Mouse (Mus musculus): Measurements from ENCODE around the gene Rnase12. TPM values are rescaled to one million over a fixed set of nuclear protein-coding genes. Genes with fewer than 3 reads are reported as not detected.

Gene Rnase12
- total and polyA plus RNA-seq, 2 experiments from 2014 or later: not detected

DNA sequence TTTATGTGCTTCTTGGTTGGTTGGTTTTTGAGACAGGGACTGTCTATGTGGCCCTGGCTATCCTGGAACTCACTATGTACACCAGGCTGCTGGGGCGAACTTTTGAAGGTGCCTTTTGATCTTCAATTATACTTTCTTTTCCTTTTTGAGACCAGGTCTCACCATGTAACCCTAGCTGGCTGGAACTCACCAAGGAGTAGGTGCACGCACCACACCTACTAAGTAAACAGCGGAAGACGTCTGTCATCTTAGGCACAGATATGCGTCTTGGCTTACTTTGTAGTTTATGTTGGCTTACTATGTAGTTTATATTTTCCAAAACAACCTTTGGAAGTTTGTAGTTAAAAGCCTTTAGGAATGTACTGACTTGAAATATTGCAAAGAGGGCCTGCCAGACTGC, 11.5 kb upstream of the Rnase12 start:
- TF ChIP-seq CTCF (IDR thresholded peaks at IDR 0.05; ENCODE audit: low read depth): no peak
- no peak for ATAC-seq
- Histone ChIP-seq H3K9me3 (ENCODE audit: low read length) (no peaks in the 10 kb centered on the region), H3K27me3 (ENCODE audit: insufficient read depth, low read length) (no peaks in the 10 kb centered on the region), H3K4me2 (ENCODE audit: low read depth) (no peak overlapping the region), H3K27ac (ENCODE audit: low read depth, low read length) (no peak overlapping the region), H3K36me3 (ENCODE audit: insufficient read depth) (no peaks in the 10 kb centered on the region), H3K9ac (no peak overlapping the region), H3K4me3 (ENCODE audit: low read depth, low read length) (no peak overlapping the region), H3K4me1 (ENCODE audit: insufficient read depth) (no peaks in the 10 kb centered on the region)
- WGBS: 97% methylated on average over 5 of the region's 5 CpGs
- DNase-seq: no peak

DNA sequence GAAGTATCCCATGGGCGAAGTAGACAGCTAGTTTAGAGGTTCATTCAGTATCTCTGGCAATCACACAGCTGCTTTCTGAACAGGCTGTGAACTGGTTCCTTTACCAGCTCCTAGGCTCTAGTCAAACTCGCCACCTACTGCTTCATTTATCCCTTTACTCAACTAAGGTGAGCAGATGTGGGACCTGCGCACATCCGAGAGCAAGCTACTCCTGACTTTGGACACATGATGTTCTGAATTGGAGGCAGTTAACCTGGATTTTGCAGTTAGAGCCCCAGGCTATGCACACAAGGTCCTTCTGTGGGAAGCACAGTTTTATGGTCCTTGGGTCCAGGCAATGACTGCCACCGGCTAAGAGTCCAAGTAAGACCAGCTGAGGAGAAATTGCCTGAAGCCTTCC, 3.3 kb upstream of the Rnase12 start:
- WGBS: 89% methylated on average over 5 of the region's 5 CpGs
- TF ChIP-seq CTCF (IDR thresholded peaks at IDR 0.05; ENCODE audit: low read depth): no peak
- H3K9ac ChIP-seq: no peak overlapping the region
- no peak overlapping the region for H3K27ac ChIP-seq (ENCODE audit: low read depth, low read length)
- H3K27me3 ChIP-seq (ENCODE audit: insufficient read depth, low read length): no peaks in the 10 kb centered on the region; the same call in 1 of the 2 replicates
- H3K4me2 ChIP-seq (ENCODE audit: low read depth): no peak overlapping the region
- H3K4me1 ChIP-seq (ENCODE audit: insufficient read depth): no peaks in the 10 kb centered on the region
- no peak overlapping the region for H3K4me3 ChIP-seq (ENCODE audit: low read depth, low read length)
- H3K36me3 ChIP-seq (ENCODE audit: insufficient read depth): no peaks in the 10 kb centered on the region
- no peaks in the 10 kb centered on the region for H3K9me3 ChIP-seq (ENCODE audit: low read length)
- ATAC-seq (no peak), DNase-seq (no peak)

DNA sequence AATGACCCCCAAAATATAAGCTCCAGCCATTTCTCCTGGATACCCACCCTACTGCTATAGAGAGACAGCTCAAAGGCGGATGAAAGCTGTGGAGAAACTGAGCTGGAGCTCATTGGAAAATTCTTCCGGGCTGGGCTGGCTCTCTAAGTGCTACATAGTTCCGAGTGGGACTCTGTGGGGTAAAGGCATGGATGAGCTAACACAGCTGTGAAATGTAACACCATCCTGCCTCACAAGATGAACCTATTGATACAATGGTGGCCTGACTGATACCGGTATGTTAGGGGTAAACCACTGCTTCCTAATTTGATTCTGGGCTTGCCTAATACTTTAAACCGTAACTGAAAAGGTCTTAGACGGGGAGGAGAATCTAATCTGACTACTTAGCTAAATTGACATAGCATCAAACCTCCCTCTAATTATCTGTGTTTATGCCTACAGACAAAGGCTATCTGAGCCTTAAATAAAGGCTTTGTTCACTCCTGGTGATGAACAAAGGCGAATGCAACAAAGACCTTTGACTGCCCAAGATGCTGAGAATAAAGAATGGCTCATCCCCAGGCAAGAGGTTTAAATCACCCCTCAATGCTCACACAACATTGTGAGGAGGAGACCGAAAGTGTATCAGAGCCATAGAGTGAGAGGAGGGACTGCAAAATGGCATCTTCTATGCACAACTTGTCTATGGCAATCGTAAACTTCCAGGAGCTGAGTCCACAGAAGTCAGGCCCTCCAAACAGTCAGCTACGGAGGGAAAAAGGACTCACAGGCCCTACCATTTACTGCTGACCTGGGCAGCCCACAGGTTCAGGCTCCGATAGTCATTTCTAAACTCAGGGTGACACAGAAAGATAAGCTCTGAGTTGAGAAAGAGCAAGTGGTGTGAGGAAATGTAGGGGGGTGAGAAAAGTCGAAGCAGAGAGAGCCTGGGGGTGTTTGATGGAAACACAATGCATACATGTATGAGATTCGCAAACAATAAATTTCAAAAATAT, 2.9 kb downstream of the Rnase12 start:
- no peaks in the 10 kb centered on the region for H3K36me3 ChIP-seq (ENCODE audit: insufficient read depth)
- H3K27me3 ChIP-seq (ENCODE audit: insufficient read depth, low read length): no peaks in the 10 kb centered on the region
- H3K4me1 ChIP-seq (ENCODE audit: insufficient read depth): no peaks in the 10 kb centered on the region
- H3K9me3 ChIP-seq (ENCODE audit: low read length): no peaks in the 10 kb centered on the region
- H3K4me2 ChIP-seq (ENCODE audit: low read depth): no peak overlapping the region
- ATAC-seq (no peak), DNase-seq (no peak)
- H3K4me3 ChIP-seq (ENCODE audit: low read depth, low read length): no peak overlapping the region
- no peak for TF ChIP-seq CTCF (IDR thresholded peaks at IDR 0.05; ENCODE audit: low read depth)
- H3K9ac ChIP-seq: no peak overlapping the region
- 29% methylated on average over 13 of the region's 13 CpGs for WGBS
- H3K27ac ChIP-seq (ENCODE audit: low read depth, low read length): no peak overlapping the region

DNA sequence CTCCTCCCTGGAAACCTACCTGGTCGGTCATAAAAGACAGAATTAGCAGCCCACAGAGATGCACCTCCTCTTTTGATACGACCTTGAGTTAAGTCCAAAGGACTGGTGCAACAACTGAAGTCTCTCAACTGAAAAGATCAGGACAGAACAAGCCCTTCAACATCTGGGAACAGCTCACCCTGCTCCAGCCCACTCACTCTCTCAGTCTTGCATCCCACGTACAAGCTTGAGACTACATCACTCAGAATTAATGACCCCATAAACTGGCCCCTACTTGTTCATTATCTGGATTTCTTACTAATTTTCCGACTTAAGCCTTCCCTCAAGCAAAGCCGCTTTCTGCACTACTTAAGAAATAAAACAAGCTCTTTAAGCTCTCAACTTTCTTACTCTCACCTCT, 4.3 kb downstream of the Rnase12 start:
- Histone ChIP-seq H3K4me2 (ENCODE audit: low read depth) (no peak overlapping the region), H3K36me3 (ENCODE audit: insufficient read depth) (no peaks in the 10 kb centered on the region), H3K9me3 (ENCODE audit: low read length) (no peaks in the 10 kb centered on the region), H3K27me3 (ENCODE audit: insufficient read depth, low read length) (no peaks in the 10 kb centered on the region), H3K27ac (ENCODE audit: low read depth, low read length) (no peak overlapping the region), H3K4me1 (ENCODE audit: insufficient read depth) (no peaks in the 10 kb centered on the region), H3K4me3 (ENCODE audit: low read depth, low read length) (no peak overlapping the region), H3K9ac (no peak overlapping the region)
- TF ChIP-seq CTCF (IDR thresholded peaks at IDR 0.05; ENCODE audit: low read depth): no peak
- DNase-seq: no peak
- 46% methylated on average over 5 of the region's 5 CpGs for WGBS
- no peak for ATAC-seq

DNA sequence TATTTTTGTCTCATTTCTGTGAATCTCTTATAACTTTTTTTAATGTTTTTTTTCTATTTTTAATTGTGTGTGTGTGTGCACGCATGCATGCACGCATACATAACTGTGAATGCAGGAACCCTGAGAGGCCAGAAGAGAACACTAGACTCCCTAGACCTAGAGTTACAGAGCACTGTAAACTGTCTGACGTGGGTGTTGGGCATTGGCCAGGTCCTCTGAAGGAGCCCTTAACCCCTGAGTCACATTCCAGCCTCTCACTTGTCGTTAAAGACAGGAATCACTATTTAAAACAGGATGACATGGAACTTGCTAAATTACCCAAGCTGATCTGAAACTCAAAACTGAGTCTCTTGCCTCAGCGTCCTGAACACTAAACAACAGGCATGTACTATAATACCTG, 5.5 kb downstream of the Rnase12 start:
- no peak overlapping the region for H3K4me3 ChIP-seq (ENCODE audit: low read depth, low read length)
- H3K27ac ChIP-seq (ENCODE audit: low read depth, low read length): no peak overlapping the region
- ATAC-seq (no peak), DNase-seq (no peak)
- H3K4me2 ChIP-seq (ENCODE audit: low read depth): no peak overlapping the region
- H3K9ac ChIP-seq: no peak overlapping the region
- no peaks in the 10 kb centered on the region for H3K4me1 ChIP-seq (ENCODE audit: insufficient read depth)
- TF ChIP-seq CTCF (IDR thresholded peaks at IDR 0.05; ENCODE audit: low read depth): no peak
- no peaks in the 10 kb centered on the region for H3K36me3 ChIP-seq (ENCODE audit: insufficient read depth)
- no peaks in the 10 kb centered on the region for H3K27me3 ChIP-seq (ENCODE audit: insufficient read depth, low read length)
- 46% methylated on average over 5 of the region's 5 CpGs for WGBS
- no peaks in the 10 kb centered on the region for H3K9me3 ChIP-seq (ENCODE audit: low read length)

DNA sequence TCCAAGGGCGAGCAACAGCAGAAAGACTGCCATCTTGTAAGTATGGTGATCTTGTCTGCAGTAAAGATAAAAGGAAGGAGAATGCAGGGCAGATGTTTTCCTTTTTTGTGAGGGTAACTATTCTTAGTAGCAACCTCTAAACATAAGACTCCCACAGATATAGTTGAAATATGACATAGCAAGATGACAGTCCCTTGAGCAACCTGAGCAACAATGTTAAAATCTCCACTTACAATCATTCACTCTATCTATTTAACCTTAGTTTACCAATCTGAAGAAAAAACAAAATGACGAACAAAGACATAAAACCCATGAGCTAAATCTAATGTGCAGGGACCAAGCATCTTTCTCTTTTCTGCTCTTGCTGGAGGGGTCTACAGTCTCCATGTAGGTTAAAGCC, 7.4 kb downstream of the Rnase12 start, which contains the start of gene Rnase11:
TSS of gene Rnase11 (minus strand) at position 101 of the 400 bp plus-strand sequence.
- Histone ChIP-seq H3K4me2 (ENCODE audit: low read depth) (no peak within 1 kb of the TSS), H3K27me3 (ENCODE audit: insufficient read depth, low read length) (no peaks in the 10 kb centered on the region), H3K27ac (ENCODE audit: low read depth, low read length) (no peak within 1 kb of the TSS), H3K36me3 (ENCODE audit: insufficient read depth) (no peaks in the 10 kb centered on the region), H3K9me3 (ENCODE audit: low read length) (no peaks in the 10 kb centered on the region), H3K9ac (no peak within 1 kb of the TSS), H3K4me3 (ENCODE audit: low read depth, low read length) (no peak within 1 kb of the TSS), H3K4me1 (ENCODE audit: insufficient read depth) (no peaks in the 10 kb centered on the region)
- TF ChIP-seq CTCF (IDR thresholded peaks at IDR 0.05; ENCODE audit: low read depth): no peak
- ATAC-seq (no peak), DNase-seq (no peak)
- 86% methylated on average over 2 of the region's 2 CpGs for WGBS

DNA sequence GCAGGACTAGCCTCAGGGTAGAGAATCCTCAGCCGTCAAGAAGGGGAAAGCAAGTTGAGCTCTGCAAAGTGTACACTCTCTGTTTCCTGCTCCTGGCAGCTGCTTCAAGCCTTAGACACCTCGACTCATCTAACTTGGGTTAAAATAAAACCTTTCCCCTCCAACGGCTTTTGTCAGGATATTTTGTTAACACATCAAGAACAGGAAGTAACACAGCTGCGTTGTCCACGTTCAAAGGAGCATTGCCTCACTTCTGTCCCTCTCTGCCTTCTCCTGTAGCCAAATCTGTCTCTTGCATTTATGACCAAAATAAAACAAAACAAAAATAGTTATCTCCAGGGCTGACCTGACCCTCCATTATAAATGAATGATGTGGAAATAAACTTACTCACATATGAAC, 9.6 kb downstream of the Rnase12 start:
- H3K4me2 ChIP-seq (ENCODE audit: low read depth): no peak overlapping the region

More for the DNA sequence above, 9.6 kb downstream of the Rnase12 start:
- Histone ChIP-seq H3K4me1 (ENCODE audit: insufficient read depth) (no peaks in the 10 kb centered on the region), H3K27ac (ENCODE audit: low read depth, low read length) (no peak overlapping the region), H3K9me3 (ENCODE audit: low read length) (no peaks in the 10 kb centered on the region), H3K9ac (no peak overlapping the region), H3K27me3 (ENCODE audit: insufficient read depth, low read length) (no peaks in the 10 kb centered on the region), H3K36me3 (ENCODE audit: insufficient read depth) (no peaks in the 10 kb centered on the region), H3K4me3 (ENCODE audit: low read depth, low read length) (no peak overlapping the region)
- DNase-seq: no peak
- 73% methylated on average over 5 of the region's 5 CpGs for WGBS
- ATAC-seq: no peak
- TF ChIP-seq CTCF (IDR thresholded peaks at IDR 0.05; ENCODE audit: low read depth): no peak
